In genomic region chr7:27526039-27526827, GRCm38 (mm10) we compare ENCODE assay signal across 8 mouse cellular contexts. TPM values are rescaled to one million over a fixed set of nuclear protein-coding genes. Genes with fewer than 3 reads are reported as not detected.
DNase-seq lines count a peak whose midpoint lies in the region; ATAC-seq and TF ChIP-seq lines count a peak whose summit lies in the region.

No protein-coding gene starts in this region.

- no peak overlapping the region for H3K27ac ChIP-seq in hindbrain, embryonic 15.5 days (replicated peaks)

- peak; percentile 54 for ATAC-seq in Patski
- ATAC-seq in frontal cortex, adult (ENCODE audit: low TSS enrichment): peak; percentile 58
- peak; percentile 74 for ATAC-seq in hindbrain, embryonic 15.5 days (ENCODE audit: low FRiP score, low read depth)

- no peaks in the 10 kb centered on the region for H3K9me3 ChIP-seq in hindbrain, embryonic 15.5 days

- H3K27me3 ChIP-seq in Patski: no peaks in the 10 kb centered on the region
- H3K27me3 ChIP-seq in hindbrain, embryonic 15.5 days: no peaks in the 10 kb centered on the region

- in situ Hi-C loops in Patski (cut with MboI; ENCODE audit: low pct_unique_long_range_greater_than_20kb): loop anchor here (5.0 kb wide), 1 partner anchor 89 kb away; no protein-coding TSS in a partner anchor

- POLR2A ChIA-PET in Patski (lab: Charles Lee): interaction anchor here (0.7 to 1.6 kb wide), 5 partner anchors 8 to 34 kb away, joined by 3 to 5 read pairs (median 4); no protein-coding TSS in a partner anchor

- no peaks in the 10 kb centered on the region; the same call in 1 of the 2 replicates for H3K36me3 ChIP-seq in hindbrain, embryonic 15.5 days

- H3K4me1 ChIP-seq in hindbrain, embryonic 15.5 days (replicated peaks): no peaks in the 10 kb centered on the region

- no peak for DNase-seq in Patski (ENCODE audit: low read depth, low spot score)
- peak; percentile 77 for DNase-seq in cerebellum, adult 8-10 months
- peak; percentile 80 to 83 for DNase-seq in layer of hippocampus, postnatal 25 days (ENCODE audit: extremely low spot score in 1 of 2, low spot score in 1 of 2)
- DNase-seq in lung, postnatal 36 days: peak; percentile 86
- peak; percentile 81 for DNase-seq in right cerebral cortex, adult 18-20 months
- peak; percentile 72 to 77 for DNase-seq in urinary bladder, postnatal 36 days (ENCODE audit: low spot score in 2 of 2)

- no peak overlapping the region for H3K4me3 ChIP-seq in hindbrain, embryonic 15.5 days

- H3K9ac ChIP-seq in hindbrain, embryonic 15.5 days: no peak overlapping the region

- H3K4me2 ChIP-seq in hindbrain, embryonic 15.5 days: no peak overlapping the region

- CTCF ChIA-PET in Patski (lab: Charles Lee): interaction anchor here (0.6 to 3.7 kb wide), 14 partner anchors 9 to 193 kb away, joined by 3 to 24 read pairs (median 4); no protein-coding TSS in a partner anchor

- 23% methylated on average over 10 of the region's 10 CpGs for WGBS in hindbrain, embryonic 15.5 days

- TF ChIP-seq CTCF in Patski (IDR thresholded peaks at IDR 0.05): no peak

RNA-seq across cellular contexts. Expression of gene Hipk4, which starts 3.2 kb away (rescaled TPM):
- polyA plus RNA-seq in Patski (2021): 0.95 TPM
- 0.82 and 1.0 TPM in 2 replicates for polyA plus RNA-seq in hindbrain, embryonic 15.5 days (2015; fragmentation: Nextera tagmentation; extraction: Ambion mirVana)
- under 1 TPM; 0.12 to 0.17 TPM for total RNA-seq in layer of hippocampus, postnatal 25 days (2021)

RNA-seq across cellular contexts. Expression of gene Pld3, which starts 26.8 kb away (rescaled TPM):
- polyA plus RNA-seq in Patski (2021): 148 TPM
- polyA plus RNA-seq in hindbrain, embryonic 15.5 days (2015; fragmentation: Nextera tagmentation; extraction: Ambion mirVana): 189 TPM in 2 replicates
- 100 to 1,000 TPM; 625 to 635 TPM for total RNA-seq in layer of hippocampus, postnatal 25 days (2021)

RNA-seq across cellular contexts. Expression of gene 2310022A10Rik, which starts 26.8 kb away (rescaled TPM):
- polyA plus RNA-seq in Patski (2021): 13.6 TPM
- polyA plus RNA-seq in hindbrain, embryonic 15.5 days (2015; fragmentation: Nextera tagmentation; extraction: Ambion mirVana): 32.0 and 36.6 TPM in 2 replicates
- 10 to 100 TPM; 23.5 to 24.2 TPM for total RNA-seq in layer of hippocampus, postnatal 25 days (2021)

RNA-seq across cellular contexts. Expression of gene Prx, which starts 27.1 kb away (rescaled TPM):
- 4.4 TPM for polyA plus RNA-seq in Patski (2021)
- 1.8 and 1.9 TPM in 2 replicates for polyA plus RNA-seq in hindbrain, embryonic 15.5 days (2015; fragmentation: Nextera tagmentation; extraction: Ambion mirVana)
- total RNA-seq in layer of hippocampus, postnatal 25 days (2021): under 1 TPM; 0.32 to 0.38 TPM

RNA-seq across cellular contexts. Expression of gene Sertad1, which starts 39.5 kb away (rescaled TPM):
- 27.6 TPM for polyA plus RNA-seq in Patski (2021)
- 9.3 and 9.8 TPM in 2 replicates for polyA plus RNA-seq in hindbrain, embryonic 15.5 days (2015; fragmentation: Nextera tagmentation; extraction: Ambion mirVana)
- 1 to 10 TPM; 7.0 to 7.3 TPM for total RNA-seq in layer of hippocampus, postnatal 25 days (2021)
